Mouse (Mus musculus): ENCODE measurements at regions not wholly inside any gene's neighbourhood (a gene's known extent, or its start where the extent isn't known, plus 50 kb on each side); places are given as distances from the start of the nearest gene placed in this dataset.
"Not testable (repeated sequence)": the region's sequence is repeated elsewhere in the genome, so short reads cannot be mapped to it uniquely, and the experiment has no call there.

DNA sequence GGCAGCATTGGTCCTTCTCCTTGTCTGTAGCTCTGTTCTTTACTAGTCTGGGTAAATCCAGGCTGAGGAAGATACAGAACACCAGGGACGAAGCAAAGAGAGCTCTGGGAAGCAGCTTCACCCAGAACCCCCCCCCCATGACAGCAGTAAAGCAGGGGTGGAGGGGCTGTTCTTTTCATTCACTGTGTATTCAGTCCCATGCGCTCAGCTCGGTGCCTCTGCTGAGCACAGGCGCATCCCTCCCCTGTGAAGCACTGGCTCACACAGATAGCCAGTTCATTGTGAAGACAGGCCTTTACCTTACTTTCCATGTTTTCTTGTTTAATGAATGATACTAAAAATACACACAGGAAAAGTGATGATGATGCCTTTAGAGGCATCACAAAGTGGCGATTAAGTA lies 338.8 kb upstream of the Igfbp7 start:
- Histone ChIP-seq H3K27ac (ENCODE audit: control insufficient read depth, low read depth, low read length) (no peak overlapping the region), H3K9me3 (replicated peaks; ENCODE audit: insufficient read depth, low read length) (no peaks in the 10 kb centered on the region), H3K4me3 (ENCODE audit: control insufficient read depth in 1 of 2, insufficient read depth in 1 of 2, low read depth in 2 of 2, low read length in 2 of 2) (no peak overlapping the region), H3K9ac (ENCODE audit: control insufficient read depth, low read depth, low read length, poor library complexity, severe bottlenecking) (no peak overlapping the region), H3K4me1 (ENCODE audit: control insufficient read depth in 1 of 2, insufficient read depth in 2 of 2, low read length in 2 of 2) (no peaks in the 10 kb centered on the region), H3K79me2 (ENCODE audit: control insufficient read depth, insufficient read depth, low read length, poor library complexity) (no peaks in the 10 kb centered on the region), H3K27me3 (ENCODE audit: control insufficient read depth in 1 of 2, insufficient read depth in 2 of 2, low read length in 2 of 2) (no peaks in the 10 kb centered on the region), H3K36me3 (ENCODE audit: control insufficient read depth in 1 of 2, insufficient read depth in 2 of 2, low read length in 2 of 2) (no peaks in the 10 kb centered on the region)
- TF ChIP-seq TAL1 (IDR thresholded peaks at IDR 0.05; ENCODE audit: low read length) = no peak
- no peak for TF ChIP-seq ELF1 (IDR thresholded peaks at IDR 0.05; ENCODE audit: low read depth, low read length)
- TF ChIP-seq KAT2A (conservative IDR thresholded peaks at IDR 0.05; ENCODE audit: low read depth, low read length) = no peak
- TF ChIP-seq BHLHE40 (IDR thresholded peaks at IDR 0.05; ENCODE audit: borderline replicate concordance, low read depth, low read length) = no peak
- TF ChIP-seq HCFC1 (IDR thresholded peaks at IDR 0.05; ENCODE audit: low read depth, low read length) = no peak
- no peak for TF ChIP-seq MAX (IDR thresholded peaks at IDR 0.05; ENCODE audit: low read length)
- no peak for TF ChIP-seq CHD2 (IDR thresholded peaks at IDR 0.05; ENCODE audit: low read length)
- TF ChIP-seq POLR2A (IDR thresholded peaks at IDR 0.05; ENCODE audit: control insufficient read depth in 1 of 2, insufficient read depth in 1 of 2, low read depth in 1 of 2, low read length in 2 of 2, poor library complexity in 1 of 2) = no peak
- no peak for TF ChIP-seq ZMIZ1 (IDR thresholded peaks at IDR 0.05; ENCODE audit: low read depth, low read length)
- no peak for TF ChIP-seq USF2 (IDR thresholded peaks at IDR 0.05; ENCODE audit: borderline replicate concordance in 1 of 2, insufficient read depth in 1 of 2, low read depth in 1 of 2, low read length in 2 of 2)
- TF ChIP-seq JUND (IDR thresholded peaks at IDR 0.05; ENCODE audit: low read depth, low read length) = no peak
- TF ChIP-seq ZKSCAN1 (IDR thresholded peaks at IDR 0.05; ENCODE audit: low read depth, low read length) = no peak
- no peak for TF ChIP-seq MAFK (IDR thresholded peaks at IDR 0.05; ENCODE audit: borderline replicate concordance, low read depth, low read length)
- no peak for TF ChIP-seq ZC3H11A (IDR thresholded peaks at IDR 0.05; ENCODE audit: low read depth, low read length)
- no peak for DNase-seq (ENCODE audit: low read depth, low spot score)

DNA sequence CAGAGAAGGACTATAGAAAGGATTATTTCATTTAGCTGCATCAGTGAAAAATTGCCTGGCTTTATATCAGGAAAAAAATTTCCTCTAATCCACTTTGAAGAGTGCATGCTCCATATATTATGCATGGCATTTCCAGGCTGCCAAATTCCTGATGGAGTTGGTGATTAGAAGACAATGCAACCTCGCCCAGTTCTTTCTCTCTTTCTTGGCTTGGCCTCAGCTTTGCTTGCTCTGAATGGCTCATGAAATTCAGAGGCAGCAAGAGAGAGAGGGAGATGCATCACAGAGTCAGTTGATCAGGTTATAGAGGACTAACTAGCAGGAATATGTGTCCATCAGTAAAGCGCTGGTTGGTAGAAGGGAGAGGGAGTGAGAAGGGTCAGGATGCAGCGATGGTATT lies 335.6 kb upstream of the Igfbp7 start:
- DNase-seq (ENCODE audit: low read depth, low spot score) = no peak
- H3K27me3 ChIP-seq (ENCODE audit: control insufficient read depth in 1 of 2, insufficient read depth in 2 of 2, low read length in 2 of 2) = no peaks in the 10 kb centered on the region
- TF ChIP-seq GATA1 (IDR thresholded peaks at IDR 0.05; ENCODE audit: low read depth, low read length) (no peak), BHLHE40 (IDR thresholded peaks at IDR 0.05; ENCODE audit: borderline replicate concordance, low read depth, low read length) (no peak), ZC3H11A (IDR thresholded peaks at IDR 0.05; ENCODE audit: low read depth, low read length) (no peak), EP300 (IDR thresholded peaks at IDR 0.05; ENCODE audit: low read depth in 1 of 2, low read length in 2 of 2) (no peak), MAZ (IDR thresholded peaks at IDR 0.05; ENCODE audit: low read depth, low read length) (no peak), CTCF (IDR thresholded peaks at IDR 0.05 in 2 of 3, conservative IDR thresholded peaks at IDR 0.05 in 1 of 3; ENCODE audit: control insufficient read depth in 1 of 3, insufficient read depth in 1 of 3, low read depth in 2 of 3, low read length in 3 of 3, poor library complexity in 1 of 3, severe bottlenecking in 1 of 3) (no peak), JUND (IDR thresholded peaks at IDR 0.05; ENCODE audit: low read depth, low read length) (no peak), MXI1 (IDR thresholded peaks at IDR 0.05; ENCODE audit: low read depth, low read length) (no peak), E2F4 (IDR thresholded peaks at IDR 0.05; ENCODE audit: borderline replicate concordance, low read depth, low read length) (no peak), USF2 (IDR thresholded peaks at IDR 0.05; ENCODE audit: borderline replicate concordance in 1 of 2, insufficient read depth in 1 of 2, low read depth in 1 of 2, low read length in 2 of 2) (no peak), GABPA (IDR thresholded peaks at IDR 0.05; ENCODE audit: low read depth, low read length) (no peak), POLR2AphosphoS2 (IDR thresholded peaks at IDR 0.05; ENCODE audit: low read length) (no peak), SMC3 (IDR thresholded peaks at IDR 0.05; ENCODE audit: low read depth, low read length) (no peak), NELFE (IDR thresholded peaks at IDR 0.05; ENCODE audit: low read depth, low read length) (no peak), TCF12 (IDR thresholded peaks at IDR 0.05; ENCODE audit: low read depth, low read length) (no peak), MYB (IDR thresholded peaks at IDR 0.05; ENCODE audit: low read depth, low read length) (no peak), MAFK (IDR thresholded peaks at IDR 0.05; ENCODE audit: borderline replicate concordance, low read depth, low read length) (no peak), POLR2AphosphoS5 (IDR thresholded peaks at IDR 0.05; ENCODE audit: borderline replicate concordance, low read depth, low read length) (no peak), RAD21 (IDR thresholded peaks at IDR 0.05; ENCODE audit: low read depth, low read length) (no peak)

DNA sequence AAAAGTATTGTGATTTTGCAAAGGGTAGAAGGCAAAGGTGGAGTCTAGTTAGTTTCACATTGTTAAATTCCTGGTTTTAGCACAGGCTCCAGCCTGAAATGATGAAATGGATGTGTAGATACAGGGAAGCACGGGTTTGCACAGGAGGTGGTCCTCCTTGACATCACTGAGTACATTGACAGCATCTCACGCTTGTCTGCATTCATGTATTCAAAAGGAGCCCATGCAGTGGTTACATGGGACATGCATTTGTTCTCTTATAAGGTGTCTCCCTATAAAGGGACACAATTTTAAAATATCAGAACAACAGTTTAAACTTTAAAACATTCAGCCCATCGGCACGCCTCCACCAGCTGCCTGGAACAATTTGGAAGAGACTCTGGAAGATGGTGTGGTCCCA lies 322.4 kb upstream of the Igfbp7 start:
- not testable (repeated sequence) for H3K9me3 ChIP-seq (replicated peaks; ENCODE audit: insufficient read depth, low read length); H3K9ac ChIP-seq (ENCODE audit: control insufficient read depth, low read depth, low read length, poor library complexity, severe bottlenecking); H3K27me3 ChIP-seq (ENCODE audit: control insufficient read depth in 1 of 2, insufficient read depth in 2 of 2, low read length in 2 of 2); H3K36me3 ChIP-seq (ENCODE audit: control insufficient read depth in 1 of 2, insufficient read depth in 2 of 2, low read length in 2 of 2); DNase-seq (ENCODE audit: low read depth, low spot score); H3K4me3 ChIP-seq (ENCODE audit: control insufficient read depth in 1 of 2, insufficient read depth in 1 of 2, low read depth in 2 of 2, low read length in 2 of 2); H3K4me1 ChIP-seq (ENCODE audit: control insufficient read depth in 1 of 2, insufficient read depth in 2 of 2, low read length in 2 of 2); H3K79me2 ChIP-seq (ENCODE audit: control insufficient read depth, insufficient read depth, low read length, poor library complexity); H3K27ac ChIP-seq (ENCODE audit: control insufficient read depth, low read depth, low read length)

More for the DNA sequence above, 335.6 kb upstream of the Igfbp7 start:
- Histone ChIP-seq H3K9ac (ENCODE audit: control insufficient read depth, low read depth, low read length, poor library complexity, severe bottlenecking) (no peak overlapping the region), H3K79me2 (ENCODE audit: control insufficient read depth, insufficient read depth, low read length, poor library complexity) (no peaks in the 10 kb centered on the region), H3K36me3 (ENCODE audit: control insufficient read depth in 1 of 2, insufficient read depth in 2 of 2, low read length in 2 of 2) (no peaks in the 10 kb centered on the region), H3K4me3 (ENCODE audit: control insufficient read depth in 1 of 2, insufficient read depth in 1 of 2, low read depth in 2 of 2, low read length in 2 of 2) (no peak overlapping the region), H3K4me1 (ENCODE audit: control insufficient read depth in 1 of 2, insufficient read depth in 2 of 2, low read length in 2 of 2) (no peaks in the 10 kb centered on the region), H3K9me3 (replicated peaks; ENCODE audit: insufficient read depth, low read length) (no peaks in the 10 kb centered on the region), H3K27ac (ENCODE audit: control insufficient read depth, low read depth, low read length) (no peak overlapping the region)

Measured in MEL (cell line).